Mouse (Mus musculus) central nervous system, embryonic 18 days (tissue): ENCODE measurements around the gene Gsdma. TPM values are rescaled to one million over a fixed set of nuclear protein-coding genes. Genes with fewer than 3 reads are reported as not detected.

Experiments used
- polyA plus RNA-seq: library from polyadenylated mRNA; depleted of rRNA; stranded (reverse); fragments of >200 nt; gene quantifications from 2 replicates; pipeline ENCODE4 v1.2.3, GENCODE M21; 2012; rRNA removed

The Gsdma gene
- polyA plus RNA-seq: 0.01 TPM in 1 of 2 replicates, not detected in the other

DNA sequence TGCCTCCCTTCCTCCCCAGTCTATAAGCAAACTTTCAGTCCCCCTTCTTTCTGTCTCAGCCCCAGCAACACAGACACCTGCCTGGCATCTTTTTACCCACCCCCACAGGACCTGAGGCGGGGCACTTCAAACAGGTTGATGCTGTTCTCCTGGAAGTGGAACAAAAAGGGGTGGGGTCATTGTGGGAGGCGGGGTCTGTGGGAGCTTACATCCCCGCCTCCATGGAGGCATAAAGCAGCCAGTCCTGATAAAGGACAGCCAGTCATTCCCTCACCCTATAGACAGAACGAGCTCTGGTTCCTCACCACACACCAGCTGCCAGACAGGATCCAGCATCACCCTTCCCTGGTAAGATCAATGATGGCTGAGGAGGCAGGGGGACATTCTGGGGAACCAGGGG, at the start of gene Gsdma:
Gsdma (plus strand) TSS at position 261 of the 400 bp plus-strand sequence.

DNA sequence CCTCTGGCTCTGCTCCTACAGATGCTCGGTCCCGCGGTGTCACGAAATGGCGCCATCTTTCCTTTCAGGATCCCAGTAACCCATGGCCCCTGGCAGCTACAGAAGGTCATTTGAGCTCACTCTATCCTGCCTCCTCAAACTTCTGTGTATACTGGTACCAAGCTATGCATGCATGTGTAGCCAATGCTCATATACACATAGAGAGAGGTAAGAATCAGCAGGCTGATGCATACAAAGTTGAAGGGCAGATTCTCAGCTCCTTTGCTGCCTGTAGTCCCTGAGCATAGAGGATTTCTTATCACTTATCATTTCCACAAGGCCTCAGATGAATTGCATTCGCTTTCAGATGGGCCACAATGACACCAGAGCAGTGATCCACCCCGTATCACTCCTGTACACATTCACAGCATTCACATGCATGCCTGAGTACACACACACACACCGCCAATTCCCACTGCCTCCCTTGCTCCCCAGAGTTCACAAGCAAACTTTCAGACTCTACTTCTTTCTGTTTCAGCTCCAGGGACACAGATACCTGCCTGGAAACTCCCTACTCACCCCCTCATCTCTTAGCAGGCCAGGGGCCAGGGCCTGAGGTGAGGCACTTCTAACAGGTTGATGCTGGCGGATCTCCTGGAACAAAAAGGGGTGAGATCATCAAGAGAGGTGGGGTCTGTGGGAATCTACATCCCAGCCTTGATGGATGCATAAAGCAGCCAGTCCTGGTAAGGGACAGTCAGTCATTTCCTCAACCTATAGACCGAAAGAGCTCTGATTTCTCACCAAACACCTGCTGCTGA, 38.3 kb upstream of the Gsdma start, which contains the start of the genes Gm12355 and Gsdma3:
Gm12355 (minus strand) TSS at position 51 of the 800 bp plus-strand sequence.
Gsdma3 (plus strand) TSS at position 750 of the 800 bp plus-strand sequence.

DNA sequence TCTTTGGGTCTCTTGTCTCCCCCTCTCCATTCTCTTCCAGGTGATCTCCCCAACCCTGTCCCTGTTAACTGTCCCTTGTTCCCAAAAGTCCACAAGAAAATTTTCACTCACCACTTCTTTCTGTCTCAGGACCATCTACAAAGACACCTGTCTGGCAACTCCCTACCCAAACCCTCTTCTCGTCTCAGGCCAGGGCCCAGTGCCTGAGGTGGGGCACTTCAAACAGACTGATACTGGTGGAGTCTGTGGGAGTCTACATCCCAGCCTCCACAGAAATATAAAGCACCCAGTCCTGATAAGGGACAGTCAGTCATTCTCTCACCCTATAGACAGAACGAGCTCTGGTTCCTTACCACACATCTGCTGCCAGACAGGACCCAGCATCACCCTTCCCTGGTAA, 17.7 kb upstream of the Gsdma start, which contains the start of gene Gsdma2:
Gsdma2 (plus strand) TSS at position 301 of the 400 bp plus-strand sequence.

DNA sequence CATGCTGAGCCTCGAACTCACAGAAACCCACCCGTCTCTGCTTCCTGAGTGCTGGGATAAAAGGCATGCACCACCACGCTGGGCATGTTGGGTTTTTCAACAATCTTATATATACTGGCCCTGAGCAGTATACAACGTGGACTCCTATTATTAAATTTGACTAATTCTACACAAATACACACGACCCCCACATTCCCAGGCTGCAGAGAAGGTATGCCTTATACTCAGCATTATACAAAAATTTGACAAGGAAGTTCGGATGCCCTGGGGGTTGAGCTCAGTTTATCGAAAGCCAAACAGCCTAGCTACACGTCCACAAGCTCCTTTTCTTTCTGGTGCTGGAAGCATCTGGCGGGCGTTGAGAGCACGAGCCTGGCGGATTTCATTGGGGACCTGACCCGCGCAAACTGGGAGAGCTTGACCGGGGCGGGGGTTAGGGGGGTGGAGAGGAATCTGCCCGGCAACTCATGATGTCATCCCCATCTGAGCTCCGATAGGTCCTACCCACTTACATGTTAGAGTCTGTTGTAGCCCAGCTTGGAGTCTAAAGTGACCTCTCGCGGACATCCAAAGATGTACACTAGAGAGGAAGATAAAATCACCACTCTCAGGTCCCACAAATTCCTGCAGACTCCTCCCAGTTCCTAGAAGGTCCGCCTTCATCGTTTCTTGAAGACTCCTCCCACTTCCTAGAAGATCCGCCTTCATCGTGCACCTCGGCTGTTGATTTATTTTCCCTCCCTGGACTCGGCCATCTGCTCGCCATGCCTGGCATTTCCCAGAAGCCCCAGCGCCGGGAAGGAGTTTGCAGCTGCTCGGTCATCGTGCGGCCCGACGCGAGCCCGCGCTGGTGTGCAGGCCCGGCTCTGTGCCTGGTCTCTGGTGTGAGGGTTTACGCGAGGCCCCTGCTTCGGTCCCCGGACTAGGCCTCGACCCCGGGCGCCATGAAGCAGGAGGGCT, 17.9 kb downstream of the Gsdma start, which contains the start of gene Psmd3:
Psmd3 (plus strand) TSS at position 769 of the 960 bp plus-strand sequence.

DNA sequence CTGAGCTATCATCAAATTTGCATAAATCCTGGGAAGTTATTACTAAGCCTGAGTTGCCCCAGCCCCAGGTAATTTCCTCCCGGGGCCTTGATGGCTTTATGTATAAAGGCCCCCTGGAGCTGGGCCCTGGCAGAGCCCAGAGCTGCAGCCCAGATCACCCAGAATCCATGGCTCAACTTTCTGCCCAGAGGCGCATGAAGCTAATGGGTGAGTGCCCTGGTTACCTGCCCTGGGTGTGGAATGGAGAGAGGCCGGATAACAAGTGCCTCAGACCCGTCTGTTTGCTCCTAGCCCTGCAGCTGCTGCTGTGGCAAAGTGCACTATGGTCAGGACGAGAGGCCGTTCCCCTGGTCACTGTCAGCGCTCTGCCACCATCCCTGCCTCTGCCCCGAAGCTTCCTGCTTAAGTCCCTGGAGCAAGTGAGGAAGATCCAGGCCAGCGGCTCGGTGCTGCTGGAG, 37.1 kb downstream of the Gsdma start, which contains the start of gene Csf3:
Csf3 (plus strand) TSS at position 51 of the 458 bp plus-strand sequence.

Other genes starting within 250 kb of the Gsdma start
- 186 and 206 TPM in 2 replicates for gene Mien1, start 225.4 kb upstream of the Gsdma start, polyA plus RNA-seq
- gene Grb7, start 218.0 kb upstream of the Gsdma start, polyA plus RNA-seq: 1.9 and 2.1 TPM in 2 replicates
- 0.08 and 0.10 TPM in 2 replicates for gene Ikzf3, start 118.3 kb upstream of the Gsdma start, polyA plus RNA-seq
- gene Zpbp2, start 113.3 kb upstream of the Gsdma start, polyA plus RNA-seq: 0.11 and 0.23 TPM in 2 replicates
- 105 and 111 TPM in 2 replicates for gene Ormdl3, start 77.0 kb upstream of the Gsdma start, polyA plus RNA-seq
- not detected in 2 replicates for gene Lrrc3c, start 66.1 kb upstream of the Gsdma start, polyA plus RNA-seq
- gene Gm12355, start 38.7 kb upstream of the Gsdma start, polyA plus RNA-seq: 0.23 and 0.32 TPM in 2 replicates
- gene Gsdma3, start 38.0 kb upstream of the Gsdma start, polyA plus RNA-seq: not detected in 2 replicates
- gene Gsdma2, start 17.6 kb upstream of the Gsdma start, polyA plus RNA-seq: not detected in 2 replicates
- gene Psmd3, start 18.2 kb downstream of the Gsdma start, polyA plus RNA-seq: 177 and 191 TPM in 2 replicates
- gene Csf3, start 36.9 kb downstream of the Gsdma start, polyA plus RNA-seq: not detected in 2 replicates
- gene Med24, start 65.1 kb downstream of the Gsdma start, polyA plus RNA-seq: 119 and 126 TPM in 2 replicates
- 1,068 and 1,110 TPM in 2 replicates for gene Thra, start 76.3 kb downstream of the Gsdma start, polyA plus RNA-seq
- gene Nr1d1, start 111.0 kb downstream of the Gsdma start, polyA plus RNA-seq: 4.5 and 5.2 TPM in 2 replicates
- 94.0 and 95.7 TPM in 2 replicates for gene Msl1, start 131.2 kb downstream of the Gsdma start, polyA plus RNA-seq
- 51.0 and 55.2 TPM in 2 replicates for gene Casc3, start 140.6 kb downstream of the Gsdma start, polyA plus RNA-seq
- gene Rapgefl1, start 172.4 kb downstream of the Gsdma start, polyA plus RNA-seq: 50.2 and 56.1 TPM in 2 replicates
- gene Wipf2, start 199.3 kb downstream of the Gsdma start, polyA plus RNA-seq: 9.4 and 10.4 TPM in 2 replicates
- gene Cdc6, start 243.4 kb downstream of the Gsdma start, polyA plus RNA-seq: 1.8 and 2.7 TPM in 2 replicates